Mouse (Mus musculus): ENCODE data around the gene Olfr1495. TPM values are rescaled to one million over a fixed set of nuclear protein-coding genes. Genes with fewer than 3 reads are reported as not detected.

The Olfr1495 gene
- total RNA-seq (2014; rRNA removed) (not detected in 2 replicates), polyA plus RNA-seq (2012; rRNA removed) (not detected in 2 replicates)

DNA sequence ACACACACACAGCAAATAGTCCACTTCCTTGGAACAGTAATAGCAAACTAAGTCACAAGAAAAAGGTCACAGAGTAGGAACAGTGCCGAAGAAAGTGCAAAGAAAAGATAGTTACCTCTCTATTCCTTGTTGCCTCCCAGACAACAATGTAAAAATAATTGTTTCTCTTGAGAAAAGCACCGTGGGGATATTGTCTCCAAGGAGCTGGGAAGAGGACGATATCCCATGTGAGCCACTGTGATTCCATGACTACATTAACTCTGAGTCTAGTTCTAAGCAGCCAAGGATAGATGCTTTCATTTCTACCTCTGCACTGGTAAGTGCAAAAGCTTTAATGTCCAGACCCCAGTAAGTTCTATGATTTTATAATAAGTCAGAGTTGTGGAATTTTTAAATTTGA is at the start of gene Olfr1495:
Gene Olfr1495, plus strand, starts transcription at position 301 of the 400 bp plus-strand sequence.
- TF ChIP-seq POLR2A (IDR thresholded peaks at IDR 0.05; ENCODE audit: extremely low read depth, insufficient read depth, low read length): no peak
- no peak for DNase-seq (ENCODE audit: extremely low read depth, low read depth, low spot score)
- Histone ChIP-seq H3K27ac (replicated peaks; ENCODE audit: insufficient read depth, low read depth, low read length) (no peak within 1 kb of the TSS), H3K4me1 (ENCODE audit: control insufficient read depth, insufficient read depth, low read length) (no peaks in the 10 kb centered on the region), H3K79me2 (ENCODE audit: control insufficient read depth, insufficient read depth, low read length) (no peaks in the 10 kb centered on the region), H3K4me3 (ENCODE audit: insufficient read depth, low read depth, low read length) (no peak within 1 kb of the TSS), H3K36me3 (ENCODE audit: control insufficient read depth, insufficient read depth, low read length) (no peaks in the 10 kb centered on the region), H3K9ac (ENCODE audit: low read depth, low read length) (no peak within 1 kb of the TSS), H3K27me3 (ENCODE audit: control insufficient read depth, insufficient read depth, low read length) (no peaks in the 10 kb centered on the region)
- WGBS: 63% methylated on average over 3 of the region's 3 CpGs

DNA sequence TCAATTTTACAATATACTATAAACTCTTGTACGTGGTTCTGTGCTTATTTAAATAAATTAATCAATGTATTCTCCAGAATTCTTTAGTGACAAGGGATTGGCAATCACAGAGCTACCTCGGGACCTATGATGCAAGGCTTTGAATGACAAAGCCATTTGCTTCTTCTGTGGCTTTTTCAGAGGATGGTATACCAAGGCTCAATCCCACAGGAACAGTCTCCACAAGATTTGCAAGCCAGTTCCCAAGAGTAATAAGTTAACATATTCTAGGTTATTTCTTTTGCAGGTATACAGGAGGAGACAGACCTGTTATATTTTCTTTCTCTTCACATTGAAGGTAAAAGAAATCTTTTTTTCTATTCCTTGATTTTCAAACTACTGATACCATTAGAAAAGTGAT is 41.4 kb upstream of the Olfr1495 start, which contains the start of gene Olfr1493-ps1:
Gene Olfr1493-ps1, plus strand, starts transcription at position 301 of the 400 bp plus-strand sequence.
- 43% methylated on average over 2 of the region's 2 CpGs for WGBS
- Histone ChIP-seq H3K27ac (replicated peaks; ENCODE audit: insufficient read depth, low read depth, low read length) (no peak within 1 kb of the TSS), H3K27me3 (ENCODE audit: control insufficient read depth, insufficient read depth, low read length) (no peaks in the 10 kb centered on the region), H3K36me3 (ENCODE audit: control insufficient read depth, insufficient read depth, low read length) (no peaks in the 10 kb centered on the region), H3K4me3 (ENCODE audit: insufficient read depth, low read depth, low read length) (no peak within 1 kb of the TSS), H3K9ac (ENCODE audit: low read depth, low read length) (no peak within 1 kb of the TSS), H3K79me2 (ENCODE audit: control insufficient read depth, insufficient read depth, low read length) (no peaks in the 10 kb centered on the region), H3K4me1 (ENCODE audit: control insufficient read depth, insufficient read depth, low read length) (no peaks in the 10 kb centered on the region)
- DNase-seq (ENCODE audit: extremely low read depth, low read depth, low spot score): no peak
- TF ChIP-seq CTCF (IDR thresholded peaks at IDR 0.05; ENCODE audit: low read depth, low read length) (no peak), POLR2A (IDR thresholded peaks at IDR 0.05; ENCODE audit: extremely low read depth, insufficient read depth, low read length) (no peak)

DNA sequence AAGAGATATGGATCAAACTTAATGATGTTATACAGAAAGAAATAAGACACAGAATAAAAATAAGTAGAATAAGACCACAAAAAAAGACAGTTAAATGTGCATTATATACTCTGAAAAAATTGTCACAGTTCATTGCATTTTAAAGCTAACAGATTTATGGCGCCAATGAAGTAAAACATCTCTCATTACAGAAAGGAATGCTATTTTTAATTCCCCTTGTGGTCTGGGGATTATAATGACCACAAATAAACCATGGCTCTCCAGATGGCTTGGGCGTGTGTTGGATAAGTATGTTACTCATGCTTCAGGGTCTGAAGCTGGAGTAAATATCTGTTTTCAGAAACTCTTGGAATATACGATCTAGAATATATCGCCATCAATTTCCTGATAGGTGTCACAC is 25.0 kb upstream of the Olfr1495 start, which contains the start of gene Olfr1494:
Gene Olfr1494, plus strand, starts transcription at position 301 of the 400 bp plus-strand sequence.
- no peak for TF ChIP-seq POLR2A (IDR thresholded peaks at IDR 0.05; ENCODE audit: extremely low read depth, insufficient read depth, low read length)
- TF ChIP-seq CTCF (IDR thresholded peaks at IDR 0.05; ENCODE audit: low read depth, low read length): no peak
- Histone ChIP-seq H3K4me3 (ENCODE audit: insufficient read depth, low read depth, low read length) (no peak within 1 kb of the TSS), H3K27me3 (ENCODE audit: control insufficient read depth, insufficient read depth, low read length) (0 out of 2 replicates have a peak, but pooled peaks cover 2% of the 10 kb centered on the region), H3K79me2 (ENCODE audit: control insufficient read depth, insufficient read depth, low read length) (no peaks in the 10 kb centered on the region), H3K4me1 (ENCODE audit: control insufficient read depth, insufficient read depth, low read length) (no peaks in the 10 kb centered on the region), H3K36me3 (ENCODE audit: control insufficient read depth, insufficient read depth, low read length) (no peaks in the 10 kb centered on the region), H3K27ac (replicated peaks; ENCODE audit: insufficient read depth, low read depth, low read length) (no peak within 1 kb of the TSS), H3K9ac (ENCODE audit: low read depth, low read length) (no peak within 1 kb of the TSS)
- no peak for DNase-seq (ENCODE audit: extremely low read depth, low read depth, low spot score)
- WGBS: 86% methylated on average over 4 of the region's 4 CpGs

DNA sequence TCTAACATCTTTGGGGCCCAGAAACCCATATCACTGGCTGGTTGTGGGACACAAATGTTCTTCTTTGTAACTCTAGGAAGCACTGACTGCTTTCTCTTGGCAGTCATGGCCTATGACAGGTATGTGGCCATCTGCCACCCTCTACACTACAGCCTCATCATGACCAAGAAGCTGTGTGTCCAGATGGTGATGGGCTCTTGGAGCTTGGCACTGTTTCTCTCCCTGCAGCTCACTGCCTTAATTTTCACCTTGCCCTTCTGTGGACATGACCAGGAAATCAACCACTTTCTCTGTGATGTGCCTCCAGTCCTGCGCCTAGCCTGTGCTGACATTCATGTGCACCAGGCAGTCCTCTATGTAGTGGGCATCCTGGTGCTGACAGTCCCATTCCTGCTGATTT is 15.0 kb upstream of the Olfr1495 start:
- DNase-seq (ENCODE audit: extremely low read depth, low read depth, low spot score): no peak
- no peaks in the 10 kb centered on the region for H3K4me1 ChIP-seq (ENCODE audit: control insufficient read depth, insufficient read depth, low read length)
- WGBS: 86% methylated on average over 1 of the region's 1 CpGs
- no peaks in the 10 kb centered on the region for H3K36me3 ChIP-seq (ENCODE audit: control insufficient read depth, insufficient read depth, low read length)
- no peaks in the 10 kb centered on the region for H3K27me3 ChIP-seq (ENCODE audit: control insufficient read depth, insufficient read depth, low read length)
- TF ChIP-seq POLR2A (IDR thresholded peaks at IDR 0.05; ENCODE audit: extremely low read depth, insufficient read depth, low read length) (no peak), CTCF (IDR thresholded peaks at IDR 0.05; ENCODE audit: low read depth, low read length) (no peak)
- H3K4me3 ChIP-seq (ENCODE audit: insufficient read depth, low read depth, low read length): no peak overlapping the region
- H3K9ac ChIP-seq (ENCODE audit: low read depth, low read length): no peak overlapping the region
- H3K79me2 ChIP-seq (ENCODE audit: control insufficient read depth, insufficient read depth, low read length): no peaks in the 10 kb centered on the region
- H3K27ac ChIP-seq (replicated peaks; ENCODE audit: insufficient read depth, low read depth, low read length): no peak overlapping the region

DNA sequence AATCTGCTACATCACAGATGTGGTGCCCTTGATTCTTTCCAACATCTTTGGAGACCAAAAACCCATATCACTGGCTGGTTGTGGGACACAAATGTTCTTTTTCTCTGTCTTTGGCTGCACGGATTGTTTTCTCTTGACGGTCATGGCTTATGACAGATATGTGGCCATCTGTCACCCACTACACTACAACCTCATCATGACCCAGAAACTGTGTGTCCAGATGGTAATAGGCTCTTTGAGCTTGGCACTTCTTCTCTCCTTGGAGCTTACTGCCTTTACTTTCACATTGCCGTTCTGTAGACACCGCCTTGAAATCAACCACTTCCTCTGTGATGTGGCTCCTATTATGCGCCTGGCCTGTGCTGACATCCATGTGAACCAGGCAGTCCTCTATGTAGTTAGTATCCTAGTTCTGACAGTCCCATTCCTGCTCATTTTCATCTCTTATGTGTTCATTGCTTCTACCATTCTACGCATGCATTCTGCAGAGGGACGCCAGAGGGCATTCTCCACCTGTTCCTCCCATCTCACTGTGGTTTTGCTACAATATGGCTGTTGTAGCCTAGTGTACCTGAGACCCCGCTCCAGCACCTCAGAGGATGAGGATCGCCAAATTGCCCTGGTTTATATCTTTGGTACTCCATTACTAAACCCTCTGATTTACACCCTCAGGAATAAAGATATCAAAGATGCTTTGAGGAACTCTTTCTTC is 4.3 kb downstream of the Olfr1495 start:
- TF ChIP-seq POLR2A (IDR thresholded peaks at IDR 0.05; ENCODE audit: extremely low read depth, insufficient read depth, low read length) (no peak), CTCF (IDR thresholded peaks at IDR 0.05; ENCODE audit: low read depth, low read length) (no peak)
- no peak for DNase-seq (ENCODE audit: extremely low read depth, low read depth, low spot score)
- Histone ChIP-seq H3K9ac (ENCODE audit: low read depth, low read length) (no peak overlapping the region), H3K4me1 (ENCODE audit: control insufficient read depth, insufficient read depth, low read length) (no peaks in the 10 kb centered on the region), H3K36me3 (ENCODE audit: control insufficient read depth, insufficient read depth, low read length) (no peaks in the 10 kb centered on the region), H3K27ac (replicated peaks; ENCODE audit: insufficient read depth, low read depth, low read length) (no peak overlapping the region), H3K4me3 (ENCODE audit: insufficient read depth, low read depth, low read length) (no peak overlapping the region), H3K79me2 (ENCODE audit: control insufficient read depth, insufficient read depth, low read length) (no peaks in the 10 kb centered on the region), H3K27me3 (ENCODE audit: control insufficient read depth, insufficient read depth, low read length) (no peaks in the 10 kb centered on the region)
- WGBS: 89% methylated on average over 9 of the region's 9 CpGs

DNA sequence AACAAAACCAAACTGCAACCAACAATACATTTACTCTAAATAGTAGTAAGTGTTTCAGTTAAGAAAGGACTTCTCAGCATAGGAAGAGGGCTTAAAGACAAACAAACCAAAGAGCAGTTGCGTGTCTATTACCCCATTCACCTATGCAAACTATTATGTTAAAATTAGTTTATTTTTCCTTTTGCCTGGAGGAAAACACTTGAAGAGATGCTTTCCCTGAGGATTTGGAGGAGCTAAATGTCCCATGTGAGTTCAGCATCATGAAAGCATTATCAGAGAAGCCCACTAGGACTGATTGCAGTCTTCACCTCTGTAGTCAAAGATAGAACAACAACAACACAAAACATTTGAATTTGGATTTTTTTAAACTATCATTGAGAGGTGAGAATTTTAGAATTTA is 13.2 kb downstream of the Olfr1495 start, which contains the start of gene Olfr1496:
Gene Olfr1496, plus strand, starts transcription at position 301 of the 400 bp plus-strand sequence.
- no peaks in the 10 kb centered on the region for H3K27me3 ChIP-seq (ENCODE audit: control insufficient read depth, insufficient read depth, low read length)
- no peaks in the 10 kb centered on the region for H3K36me3 ChIP-seq (ENCODE audit: control insufficient read depth, insufficient read depth, low read length)
- 65% methylated on average over 1 of the region's 1 CpGs for WGBS
- no peak within 1 kb of the TSS for H3K9ac ChIP-seq (ENCODE audit: low read depth, low read length)
- no peak within 1 kb of the TSS for H3K4me3 ChIP-seq (ENCODE audit: insufficient read depth, low read depth, low read length)
- TF ChIP-seq POLR2A (IDR thresholded peaks at IDR 0.05; ENCODE audit: extremely low read depth, insufficient read depth, low read length): no peak
- no peak for TF ChIP-seq CTCF (IDR thresholded peaks at IDR 0.05; ENCODE audit: low read depth, low read length)
- no peaks in the 10 kb centered on the region for H3K79me2 ChIP-seq (ENCODE audit: control insufficient read depth, insufficient read depth, low read length)
- no peak for DNase-seq (ENCODE audit: extremely low read depth, low read depth, low spot score)
- H3K4me1 ChIP-seq (ENCODE audit: control insufficient read depth, insufficient read depth, low read length): no peaks in the 10 kb centered on the region
- no peak within 1 kb of the TSS for H3K27ac ChIP-seq (replicated peaks; ENCODE audit: insufficient read depth, low read depth, low read length)

Data from liver, adult 2 months (tissue).